Mouse (Mus musculus): ENCODE results near the gene Gfod1. TPM values are rescaled to one million over a fixed set of nuclear protein-coding genes. Genes with fewer than 3 reads are reported as not detected.
A peak's percentile ranks its signal among the peaks of the same experiment; 100 is the strongest.

The Gfod1 gene
- total RNA-seq, 2 experiments from 2014 or later = 1.3 to 2.3 TPM

- no peak for ATAC-seq (replicated peaks; ENCODE audit: low FRiP score, poor library complexity, severe bottlenecking)
These were observed 91.6 kb downstream of the Gfod1 start for GRCm38 (mm10) chr13:43212338-43212737.

- no peak for ATAC-seq (replicated peaks; ENCODE audit: low FRiP score, poor library complexity, severe bottlenecking)
These were observed 93.0 kb downstream of the Gfod1 start for GRCm38 (mm10) chr13:43210956-43211355.

GRCm38 (mm10) chr13:43209560-43209959 lies 94.4 kb downstream of the Gfod1 start:
- ATAC-seq (replicated peaks; ENCODE audit: low FRiP score, poor library complexity, severe bottlenecking) = no peak; the same call in 1 of the 2 replicates

- ATAC-seq (replicated peaks; ENCODE audit: low FRiP score, poor library complexity, severe bottlenecking) = no peak
These were observed 95.0 kb downstream of the Gfod1 start for GRCm38 (mm10) chr13:43208914-43209439.

GRCm38 (mm10) chr13:43206118-43206683 lies 97.8 kb downstream of the Gfod1 start:
- ATAC-seq (replicated peaks; ENCODE audit: low FRiP score, poor library complexity, severe bottlenecking) = no peak

- no peak for ATAC-seq (replicated peaks; ENCODE audit: low FRiP score, poor library complexity, severe bottlenecking)
These were observed 100.3 kb downstream of the Gfod1 start for GRCm38 (mm10) chr13:43203641-43204040.

GRCm38 (mm10) chr13:43203234-43203633 lies 100.7 kb downstream of the Gfod1 start:
- ATAC-seq (replicated peaks; ENCODE audit: low FRiP score, poor library complexity, severe bottlenecking) = no peak

- no peak for ATAC-seq (replicated peaks; ENCODE audit: low FRiP score, poor library complexity, severe bottlenecking)
These were observed 101.6 kb downstream of the Gfod1 start for GRCm38 (mm10) chr13:43202351-43202750.

GRCm38 (mm10) chr13:43201033-43201432 lies 102.9 kb downstream of the Gfod1 start:
- 0 out of 2 replicates have a peak, but pooled peaks have one; percentile 48 for ATAC-seq (replicated peaks; ENCODE audit: low FRiP score, poor library complexity, severe bottlenecking)

- no peak for ATAC-seq (replicated peaks; ENCODE audit: low FRiP score, poor library complexity, severe bottlenecking)
These were observed 103.5 kb downstream of the Gfod1 start for GRCm38 (mm10) chr13:43200473-43200872.

GRCm38 (mm10) chr13:43199749-43200148 lies 104.2 kb downstream of the Gfod1 start:
- ATAC-seq (replicated peaks; ENCODE audit: low FRiP score, poor library complexity, severe bottlenecking) = no peak

- ATAC-seq (replicated peaks; ENCODE audit: low FRiP score, poor library complexity, severe bottlenecking) = no peak
These were observed 104.7 kb downstream of the Gfod1 start for GRCm38 (mm10) chr13:43199282-43199681.

GRCm38 (mm10) chr13:43197187-43197586 lies 106.8 kb downstream of the Gfod1 start:
- ATAC-seq (replicated peaks; ENCODE audit: low FRiP score, poor library complexity, severe bottlenecking) = no peak

GRCm38 (mm10) chr13:43196000-43196399 lies 108.0 kb downstream of the Gfod1 start:
- ATAC-seq (replicated peaks; ENCODE audit: low FRiP score, poor library complexity, severe bottlenecking) = no peak

- no peak for ATAC-seq (replicated peaks; ENCODE audit: low FRiP score, poor library complexity, severe bottlenecking)
These were observed 110.0 kb downstream of the Gfod1 start for GRCm38 (mm10) chr13:43193932-43194331.

- ATAC-seq (replicated peaks; ENCODE audit: low FRiP score, poor library complexity, severe bottlenecking) = no peak
These were observed 110.7 kb downstream of the Gfod1 start for GRCm38 (mm10) chr13:43193266-43193665.

GRCm38 (mm10) chr13:43191741-43192192 lies 112.2 kb downstream of the Gfod1 start:
- ATAC-seq (replicated peaks; ENCODE audit: low FRiP score, poor library complexity, severe bottlenecking) = no peak

GRCm38 (mm10) chr13:43191290-43191689 lies 112.7 kb downstream of the Gfod1 start:
- no peak for ATAC-seq (replicated peaks; ENCODE audit: low FRiP score, poor library complexity, severe bottlenecking)

- ATAC-seq (replicated peaks; ENCODE audit: low FRiP score, poor library complexity, severe bottlenecking) = no peak
These were observed 116.2 kb downstream of the Gfod1 start for GRCm38 (mm10) chr13:43187736-43188135.

GRCm38 (mm10) chr13:43183248-43184055 lies 120.5 kb downstream of the Gfod1 start:
- no peak for ATAC-seq (replicated peaks; ENCODE audit: low FRiP score, poor library complexity, severe bottlenecking)
